Mouse (Mus musculus) embryo, embryonic 10.5 days (tissue): ENCODE data around the gene Gm8334.
"Not testable (repeated sequence)": the region's sequence is repeated elsewhere in the genome, so short reads cannot be mapped to it uniquely, and the experiment has no call there.

Experiments
- DNase-seq: peaks from one replicate; pipeline ENCODE4 v3.0.0-alpha.2; 2015; ENCODE audit warnings: low spot score

The Gm8334 gene

GRCm38 (mm10) chrX:148615053-148615452, at the start of gene Gm8334:
TSS of gene Gm8334 (minus strand) at chrX:148615153.
- DNase-seq: not testable (repeated sequence)

- not testable (repeated sequence) for DNase-seq
Observed at GRCm38 (mm10) chrX:148663298-148663697, 48.3 kb upstream of the Gm8334 start, which contains the start of gene Gm15127. TSS of gene Gm15127 (plus strand) at chrX:148663598.
